Mouse (Mus musculus) heart, adult 2 months (tissue): ENCODE results near the gene Slc51a.

ENCODE experiments used
- CTCF ChIP-seq: fragments of 200-600 bp; IDR thresholded peaks from 2 replicates; pipeline ENCODE4 v1.8.1; 2022; ENCODE audit warnings: antibody characterized with exemption, mild to moderate bottlenecking, moderate library complexity
- EP300 ChIP-seq: fragments of 200-500 bp; IDR thresholded peaks from 2 replicates; pipeline ENCODE4 v1.6.1; 2011; ENCODE audit warnings: low read depth, low read length, control low read depth; ENCODE audit not compliant: insufficient read depth

DNA sequence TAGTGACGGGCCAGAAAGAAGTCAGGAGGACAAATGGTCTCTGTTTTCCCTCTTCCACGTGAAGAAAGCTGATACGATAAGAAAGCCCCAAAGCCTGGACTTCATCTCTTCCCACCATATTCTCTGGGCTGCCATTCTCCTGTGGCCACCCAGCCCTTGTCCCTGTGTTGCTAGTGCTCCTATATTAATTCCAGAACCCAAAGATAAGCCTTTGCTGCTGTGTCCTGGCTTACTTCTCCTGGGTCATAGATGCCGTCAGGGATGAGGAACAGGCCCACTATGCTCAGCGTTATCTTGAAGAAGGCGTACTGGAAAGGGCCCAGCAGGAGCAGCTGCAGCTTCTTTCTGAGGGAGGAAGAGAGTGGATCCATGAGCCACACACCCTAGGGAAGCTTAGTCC, 10.4 kb downstream of the Slc51a start:
- TF ChIP-seq EP300, result no peak
- no peak for TF ChIP-seq CTCF
